Mouse (Mus musculus) hindlimb bud, embryonic 11.5 days (tissue): ENCODE measurements around the gene Lgals4.

Experiments
- DNase-seq: peaks from one replicate; pipeline ENCODE4 v3.0.0-alpha.2; 2012; ENCODE audit warnings: low read depth, low spot score; ENCODE audit errors: extremely low spot score

Gene Lgals4

GRCm38 (mm10) chr7:28833723-28834347, at the start of gene Lgals4:
TSS of gene Lgals4 (plus strand) at chr7:28833854.
- DNase-seq: no peak

DNA sequence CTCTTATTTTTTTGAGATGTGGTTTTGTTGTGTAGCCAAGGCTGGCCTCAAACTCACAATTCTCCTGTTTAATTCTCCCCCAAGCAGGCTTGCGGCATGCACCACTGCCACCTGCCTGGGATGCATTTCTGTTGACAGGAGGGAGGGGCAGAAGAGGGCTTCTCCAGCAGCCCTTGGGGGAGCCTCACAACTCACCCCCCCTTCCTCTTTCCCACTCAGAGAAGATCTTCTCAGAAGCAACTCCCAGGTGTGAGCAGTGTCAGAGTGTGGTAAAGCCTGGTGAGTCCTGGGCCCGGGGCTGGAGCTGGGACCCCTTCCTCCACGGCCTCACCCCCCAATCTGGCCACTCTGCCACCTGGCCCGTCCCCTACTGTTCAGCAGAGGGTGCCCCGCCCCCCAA, 48.5 kb upstream of the Lgals4 start:
- no peak for DNase-seq

DNA sequence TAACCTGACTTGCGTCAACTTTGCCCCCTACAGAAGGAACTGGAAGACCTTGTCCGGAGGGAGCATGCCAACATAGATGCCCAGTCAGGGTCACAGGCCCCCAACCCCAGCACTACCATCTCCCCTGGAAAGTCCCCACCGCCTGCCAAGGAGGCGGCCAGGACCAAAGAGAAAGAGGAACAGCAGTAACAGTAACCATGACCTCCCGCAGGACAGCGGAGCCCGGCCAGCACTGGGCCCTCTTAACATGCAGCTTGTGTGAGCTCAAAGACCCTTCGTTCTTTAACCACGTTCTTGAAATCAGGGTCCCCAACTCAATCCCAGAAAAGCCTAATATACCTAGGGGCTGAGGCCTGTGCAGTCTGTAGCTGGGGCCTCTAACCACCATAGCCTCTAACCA, 45.8 kb upstream of the Lgals4 start:
- DNase-seq: no peak

DNA sequence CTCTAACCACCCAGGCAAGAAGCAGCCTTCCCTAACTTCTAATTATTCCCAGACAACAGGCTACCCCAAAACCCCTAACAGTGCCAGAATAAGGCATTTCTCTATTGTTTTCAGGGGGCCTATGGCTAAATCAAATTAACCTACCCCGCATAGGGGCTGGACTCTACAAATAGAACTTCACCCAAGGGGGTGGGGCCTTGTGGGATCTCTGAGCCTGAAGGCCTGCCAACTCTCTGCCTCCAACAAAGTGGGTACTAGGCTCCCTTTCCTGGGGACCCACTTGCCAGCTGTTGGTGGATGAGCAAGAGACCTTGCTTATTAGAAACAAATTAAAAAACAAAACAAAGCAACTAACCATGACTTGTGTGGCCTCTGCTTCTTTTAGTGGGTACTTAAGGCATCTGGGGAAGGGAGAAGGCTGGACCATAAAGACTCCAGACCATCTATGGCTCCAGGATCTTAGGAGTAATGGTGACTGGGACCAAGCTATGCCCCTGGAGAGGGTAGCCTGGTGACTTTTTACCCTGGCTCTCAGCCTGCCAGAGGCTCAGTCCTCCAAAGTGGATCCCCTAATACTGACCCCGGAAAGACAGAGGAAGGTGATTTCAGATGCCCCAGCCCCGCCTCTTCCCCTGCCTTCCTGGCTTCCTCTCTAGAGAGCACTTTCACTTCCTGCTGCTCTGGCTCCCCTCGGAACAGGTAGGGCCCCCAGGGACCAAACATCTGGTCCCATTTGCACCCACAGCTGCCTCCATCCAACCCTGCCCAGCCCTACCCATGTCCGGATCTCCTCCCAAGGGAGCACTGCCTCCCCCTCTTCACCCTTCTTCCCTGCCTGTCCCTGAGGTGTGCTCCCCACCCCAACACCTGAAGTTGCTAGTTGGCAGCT, 45.1 kb upstream of the Lgals4 start, which contains the start of gene Rinl:
TSS of gene Rinl (plus strand) at position 663 of the 889 bp plus-strand sequence.
- DNase-seq: no peak

GRCm38 (mm10) chr7:28789235-28789634, 44.4 kb upstream of the Lgals4 start:
- DNase-seq: no peak

- DNase-seq: no peak
Measured at GRCm38 (mm10) chr7:28790066-28790806, 43.4 kb upstream of the Lgals4 start.

DNA sequence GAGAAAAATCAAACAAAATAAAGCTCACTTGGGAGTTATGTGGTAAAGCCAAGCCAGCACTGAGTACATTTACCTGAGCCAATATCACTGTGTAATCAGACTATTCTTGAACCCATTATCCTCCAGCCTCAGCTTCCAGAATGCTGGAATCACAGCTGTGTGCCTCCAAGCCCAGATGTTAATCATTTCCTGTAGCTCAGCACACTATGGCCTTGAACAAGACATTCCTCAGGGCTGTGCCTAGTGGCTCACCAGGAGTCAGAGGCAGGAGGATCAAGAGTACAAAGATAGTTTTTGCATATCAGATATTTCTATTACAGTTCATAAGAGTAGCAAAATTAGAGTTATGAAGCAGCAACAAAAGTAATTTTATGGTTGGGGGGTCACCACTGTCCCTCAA, 41.9 kb upstream of the Lgals4 start:
- DNase-seq: no peak

DNA sequence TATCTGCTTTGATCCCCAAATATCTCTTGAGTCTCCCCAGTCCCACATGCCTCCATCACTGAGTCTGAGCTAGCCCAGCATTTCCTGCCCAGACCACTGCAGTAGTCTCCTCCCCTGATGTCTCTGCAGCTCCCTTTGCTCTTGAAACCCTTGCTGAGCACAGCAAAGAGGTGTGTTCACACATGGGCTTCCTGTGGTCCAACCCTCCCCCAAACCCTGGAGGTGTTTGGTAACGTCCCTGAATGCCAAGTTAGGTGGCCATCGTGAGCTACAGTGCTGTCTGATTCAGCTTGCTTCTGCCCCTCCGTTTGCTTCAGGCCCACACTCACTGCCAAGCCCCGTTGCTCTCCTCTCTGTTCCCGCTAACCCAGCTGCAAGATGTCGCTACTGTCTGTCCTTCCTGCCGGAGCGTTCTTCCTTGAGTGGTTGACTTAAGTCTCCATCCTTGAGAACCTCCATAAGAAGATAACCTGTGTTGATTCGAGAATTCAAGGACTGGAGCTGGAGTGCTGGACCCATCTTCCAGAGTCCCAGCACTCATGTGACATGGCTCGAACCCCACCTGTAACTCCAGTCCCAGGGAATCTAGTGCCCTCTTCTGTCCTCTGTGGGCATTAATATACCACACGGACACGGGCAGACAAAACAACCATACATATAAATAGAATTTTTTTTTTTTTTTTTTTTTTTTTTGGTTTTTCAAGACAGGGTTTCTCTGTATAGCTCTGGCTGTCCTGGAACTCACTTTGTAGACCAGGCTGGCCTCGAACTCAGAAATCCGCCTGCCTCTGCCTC, 41.1 kb upstream of the Lgals4 start:
- no peak for DNase-seq

DNA sequence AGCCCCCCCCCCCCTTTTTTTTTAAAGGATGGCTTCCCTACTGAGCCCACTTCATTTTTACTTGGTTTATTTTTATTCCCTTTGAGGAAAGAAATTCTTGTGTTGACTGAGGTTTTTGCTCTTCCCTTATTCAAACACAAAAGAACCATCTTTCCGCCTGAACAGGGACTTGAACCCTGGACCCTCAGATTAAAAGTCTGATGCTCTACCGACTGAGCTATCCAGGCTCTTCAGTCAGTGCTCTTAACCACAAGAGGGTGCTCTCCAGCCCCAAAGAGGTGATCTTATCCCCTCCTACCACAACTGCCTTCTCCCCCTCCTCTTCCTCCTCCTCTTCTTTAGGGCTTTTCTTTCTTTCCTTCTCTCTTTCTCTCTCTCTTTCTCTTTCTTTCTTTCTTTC, 39.8 kb upstream of the Lgals4 start:
- no peak for DNase-seq

DNA sequence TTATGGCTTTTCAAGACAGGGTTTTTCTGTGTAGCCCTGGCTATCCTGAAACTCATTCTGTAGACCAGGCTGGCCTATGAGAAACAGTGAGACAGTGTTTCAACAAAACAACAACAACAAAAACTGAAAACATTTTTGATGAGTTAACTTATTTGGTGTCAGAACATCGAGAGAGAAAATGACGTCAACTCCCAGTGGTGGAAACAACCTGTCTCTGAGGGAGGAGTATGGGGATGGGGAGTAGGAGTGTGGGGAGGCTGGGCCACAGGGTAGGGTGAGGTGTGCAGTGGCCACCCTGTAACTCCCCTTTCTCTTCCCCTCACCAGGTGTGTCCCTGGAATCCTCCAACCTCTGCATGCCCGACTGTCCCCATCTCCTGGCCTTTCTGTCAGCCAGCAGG, 39.2 kb upstream of the Lgals4 start:
- no peak for DNase-seq

DNA sequence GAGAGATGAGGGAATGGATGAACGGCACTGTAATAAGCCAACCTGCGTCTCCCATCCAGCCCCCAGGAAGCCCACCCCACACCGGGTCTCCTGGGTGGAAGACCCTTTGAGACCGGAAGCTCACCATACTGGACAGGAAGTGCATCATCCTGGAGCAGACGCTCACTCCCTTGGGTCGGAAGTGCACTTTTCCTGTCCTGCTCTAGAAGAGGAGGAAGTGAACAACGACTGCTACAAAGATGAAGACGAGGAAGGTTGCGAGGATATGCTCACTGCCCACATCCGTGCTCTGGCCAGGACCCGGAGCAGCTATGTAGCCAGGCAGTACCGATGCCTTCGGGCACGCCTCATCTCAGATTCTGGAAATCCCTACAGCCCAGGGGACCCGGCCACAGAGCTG, 37.8 kb upstream of the Lgals4 start:
- DNase-seq: no peak

DNA sequence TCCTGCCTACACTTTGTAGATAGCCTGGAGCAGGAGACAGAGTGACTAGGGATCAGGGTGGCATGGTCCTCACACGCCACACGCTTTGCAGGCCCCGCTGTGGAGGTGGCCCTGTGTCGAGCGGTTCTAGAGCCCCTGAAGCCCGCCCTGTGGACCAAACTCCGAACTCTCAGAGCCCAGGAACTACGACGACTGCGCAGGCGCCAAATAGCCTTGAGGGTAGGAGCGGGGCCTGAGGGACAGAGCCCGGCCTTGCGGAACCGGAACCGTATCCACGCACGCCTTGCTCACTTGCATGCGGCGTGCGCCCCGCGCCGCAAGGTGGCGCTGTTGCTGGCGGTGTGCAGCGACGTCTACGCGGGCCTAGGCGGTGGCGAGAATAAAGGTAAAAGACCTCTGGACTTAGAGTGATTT, 37.1 kb upstream of the Lgals4 start:
- DNase-seq: no peak

- no peak for DNase-seq
Measured at GRCm38 (mm10) chr7:28799994-28800393, 33.7 kb upstream of the Lgals4 start.

DNA sequence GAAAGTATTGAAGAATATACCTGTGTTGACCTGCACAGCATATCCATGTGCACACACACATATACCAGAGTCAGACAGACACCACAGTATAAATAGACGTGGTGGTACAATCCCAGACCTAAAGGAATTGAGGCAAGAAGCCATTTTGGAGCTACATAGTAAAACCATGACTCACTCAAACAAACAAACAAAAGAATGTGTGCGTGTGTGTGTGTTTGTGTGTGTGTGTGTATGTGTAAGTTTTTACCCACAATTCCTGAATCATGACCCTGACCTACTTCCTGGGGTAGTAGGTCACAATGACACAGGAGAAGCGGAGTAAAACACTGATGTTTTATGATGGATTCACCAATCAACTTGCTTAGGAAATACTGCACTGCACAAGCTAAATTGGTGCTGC, 32.2 kb upstream of the Lgals4 start:
- DNase-seq: no peak

DNA sequence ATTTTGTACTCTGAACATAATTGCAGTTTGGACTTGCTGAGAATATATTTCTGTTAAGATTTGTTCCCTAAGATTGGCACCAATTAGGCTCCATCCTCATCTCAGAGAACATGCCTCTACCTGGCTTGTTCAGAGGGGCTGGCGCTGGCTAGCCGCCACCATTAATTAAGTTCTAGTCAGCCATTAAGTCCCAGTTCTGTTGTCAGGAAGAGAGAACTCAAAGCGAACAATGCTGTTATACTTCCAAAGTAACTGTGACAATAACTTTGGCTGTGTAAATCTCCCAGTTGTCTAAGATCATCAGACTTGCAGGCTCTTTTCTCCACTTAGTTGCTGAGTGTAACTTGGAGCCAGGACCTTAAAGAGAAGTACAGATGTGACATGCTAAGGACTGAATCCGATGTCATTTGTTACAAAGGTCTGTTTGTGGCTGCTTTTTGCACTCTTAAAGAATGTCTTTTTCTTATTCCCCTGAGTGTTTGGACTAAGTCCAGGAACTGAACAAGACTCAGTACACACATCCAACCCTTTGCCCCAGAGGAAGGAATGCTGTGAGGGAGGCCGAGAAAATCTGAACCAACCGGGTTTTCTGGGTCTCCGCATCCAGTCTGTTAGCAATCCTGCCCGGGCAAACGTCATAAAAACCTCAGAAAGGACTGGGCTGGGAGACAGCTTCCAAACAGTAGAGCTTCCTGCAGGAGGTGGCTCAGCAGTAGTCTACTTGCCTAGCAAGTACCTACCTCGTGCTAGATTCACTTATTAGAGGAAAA, 31.6 kb upstream of the Lgals4 start:
- DNase-seq: no peak

- no peak for DNase-seq
Measured at GRCm38 (mm10) chr7:28802846-28803588, 30.6 kb upstream of the Lgals4 start.

DNA sequence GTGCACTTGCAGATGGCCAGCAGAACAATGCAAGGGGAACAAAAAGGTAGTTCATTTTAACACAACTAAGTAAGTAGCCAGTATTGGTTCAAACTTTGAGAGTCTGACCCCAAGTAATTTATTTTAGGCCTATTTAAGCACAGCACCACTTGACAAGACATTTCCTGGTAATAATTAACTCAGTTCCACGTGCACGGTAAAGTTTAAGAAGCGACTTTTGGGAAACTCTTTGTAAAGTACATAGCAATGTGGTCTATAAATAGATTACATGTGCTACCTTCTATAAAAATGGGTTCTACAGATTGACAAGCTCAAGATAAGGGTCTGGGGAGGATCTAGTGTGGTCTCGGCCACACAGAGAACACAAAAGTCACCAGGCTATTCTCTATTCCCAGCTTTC, 29.9 kb upstream of the Lgals4 start:
- no peak for DNase-seq

GRCm38 (mm10) chr7:28806869-28807268, 26.8 kb upstream of the Lgals4 start:
- DNase-seq: no peak

- DNase-seq: no peak
Measured at GRCm38 (mm10) chr7:28807641-28808220, 25.9 kb upstream of the Lgals4 start.
